Mouse (Mus musculus) hindbrain, postnatal 0 days (tissue): Measurements from ENCODE around the gene Ldb2. TPM values are rescaled to one million over a fixed set of nuclear protein-coding genes. Genes with fewer than 3 reads are reported as not detected.

Experiments used
- ATAC-seq: fragments of 200-750 bp; cut with Nextera tagmentation; 2 replicates; pipeline ENCODE4 v1.8.0; 2017; ENCODE audit warnings: mild to moderate bottlenecking, moderate TSS enrichment, moderate library complexity
- DNase-seq: peaks from one replicate; pipeline ENCODE4 v3.0.0-alpha.2; 2015; ENCODE audit warnings: low spot score
- H3K27ac ChIP-seq: fragments of 300-500 bp; sonication (generic); 2 replicates; pipeline ENCODE4 v1.5.1; 2014; ENCODE audit warnings: mild to moderate bottlenecking
- H3K27me3 ChIP-seq: fragments of 300-500 bp; sonication (generic); 2 replicates; pipeline ENCODE4 v1.6.1; 2014; ENCODE audit warnings: low read length, mixed read lengths; ENCODE audit not compliant: insufficient read depth
- H3K36me3 ChIP-seq: fragments of 300-500 bp; sonication (generic); 2 replicates; pipeline ENCODE4 v1.6.1; 2014; ENCODE audit warnings: low read length, mixed read lengths; ENCODE audit not compliant: insufficient read depth
- H3K4me1 ChIP-seq: fragments of 300-500 bp; sonication (generic); 2 replicates; pipeline ENCODE4 v1.6.1; 2014; ENCODE audit warnings: antibody characterized with exemption, low read length, mixed read lengths; ENCODE audit not compliant: insufficient read depth
- H3K4me2 ChIP-seq: fragments of 300-500 bp; sonication (generic); 2 replicates; pipeline ENCODE4 v1.6.1; 2014; ENCODE audit warnings: low read depth, mild to moderate bottlenecking, low read length, moderate library complexity, mixed read lengths
- H3K4me3 ChIP-seq: fragments of 300-500 bp; sonication (generic); 2 replicates; pipeline ENCODE4 v1.5.1; 2014; ENCODE audit warnings: low read length
- H3K9ac ChIP-seq: fragments of 300-500 bp; sonication (generic); replicated peaks from 2 replicates; pipeline ENCODE4 v1.6.1; 2014; ENCODE audit warnings: mild to moderate bottlenecking, low read length, moderate library complexity, mixed read lengths
- H3K9me3 ChIP-seq: fragments of 300-500 bp; sonication (generic); 2 replicates; pipeline ENCODE4 v1.6.1; 2016; ENCODE audit warnings: low read length, mixed read lengths
- CTCF ChIP-seq: IDR thresholded peaks from 2 replicates; pipeline ENCODE4 v1.5.1; 2016; ENCODE audit warnings: antibody characterized with exemption, control low read depth, low read depth
- WGBS: fragments of 180-500 bp; shearing (Covaris S2); extraction: QIAGEN DNeasy Blood & Tissue Kit; methylation state at CpG from one replicate; pipeline ENCODE4 v1.1.7; 2014; 5-methylcytosine and 5-hydroxymethylcytosine counted together
- polyA plus RNA-seq: library from polyadenylated mRNA; unstranded; fragments of >200 nt; fragmentation: Nextera tagmentation; extraction: Ambion mirVana; gene quantifications from 2 replicates; pipeline ENCODE4 v1.2.1, GENCODE M21; 2015
- total RNA-seq: library from RNA; depleted of rRNA; stranded (reverse); fragments of >200 nt; gene quantifications from 2 replicates; pipeline ENCODE4 v1.2.3, GENCODE M21; 2014; rRNA removed

The Ldb2 gene
- total RNA-seq (22.4 and 28.1 TPM in 2 replicates), polyA plus RNA-seq (27.3 and 35.1 TPM in 2 replicates)

- Histone ChIP-seq H3K27me3 (no peaks in the 10 kb centered on the region), H3K9ac (peak within 1 kb of the TSS; percentile 33; the same call in 1 of the 2 replicates), H3K4me1 (0 out of 2 replicates have a peak, but pooled peaks cover 3% of the 10 kb centered on the region), H3K4me3 (peak within 1 kb of the TSS; percentile 46), H3K27ac (0 out of 2 replicates have a peak within 1 kb of the TSS, but pooled peaks have one; percentile 0), H3K36me3 (no peaks in the 10 kb centered on the region), H3K9me3 (no peaks in the 10 kb centered on the region), H3K4me2 (peak within 1 kb of the TSS; percentile 66)
- no peak for TF ChIP-seq CTCF
- DNase-seq: peak; percentile 69
- ATAC-seq: peak; percentile 93
- 3% methylated on average over 18 of the region's 19 CpGs for WGBS
Measured at GRCm38 (mm10) chr5:44799053-44799860, at the start of gene Ldb2. TSS of gene Ldb2 (minus strand) at chr5:44799680.

- no peak overlapping the region for H3K4me3 ChIP-seq
- H3K9me3 ChIP-seq: no peaks in the 10 kb centered on the region
- H3K36me3 ChIP-seq: no peaks in the 10 kb centered on the region
- no peaks in the 10 kb centered on the region for H3K27me3 ChIP-seq
- 63% methylated on average over 5 of the region's 5 CpGs for WGBS
- no peak for ATAC-seq
- peak; percentile 63 for TF ChIP-seq CTCF
- H3K4me2 ChIP-seq: no peak overlapping the region
- H3K4me1 ChIP-seq: no peaks in the 10 kb centered on the region
- H3K27ac ChIP-seq: no peak overlapping the region
- DNase-seq: no peak
- no peak overlapping the region for H3K9ac ChIP-seq
Measured at GRCm38 (mm10) chr5:44831287-44831686, 31.8 kb upstream of the Ldb2 start.

GRCm38 (mm10) chr5:44815506-44815905, 16.0 kb upstream of the Ldb2 start:
- no peak for TF ChIP-seq CTCF
- no peak for ATAC-seq
- DNase-seq: no peak

DNA sequence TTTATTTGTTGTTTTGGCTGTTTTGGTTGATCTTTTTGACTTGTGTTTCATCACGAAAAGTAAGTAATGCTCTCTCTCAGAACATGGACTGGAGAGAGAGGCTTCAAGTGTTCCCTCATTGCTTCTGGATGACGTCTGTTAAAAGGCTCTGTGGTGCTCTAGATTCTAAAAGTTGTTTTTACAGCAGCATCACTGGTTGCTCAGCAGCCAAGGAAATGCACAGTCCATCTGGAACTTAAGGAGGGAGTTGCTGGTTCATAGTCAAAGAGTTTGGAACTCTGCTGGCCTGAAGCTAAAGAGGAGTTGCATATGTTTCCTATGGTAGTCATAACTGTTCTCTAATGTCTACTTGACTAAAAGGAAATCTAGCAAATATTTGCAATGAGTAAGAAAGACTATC, 6.5 kb upstream of the Ldb2 start:
- ATAC-seq: no peak
- H3K9me3 ChIP-seq: no peaks in the 10 kb centered on the region
- H3K4me3 ChIP-seq: no peak overlapping the region
- no peak overlapping the region for H3K9ac ChIP-seq
- H3K36me3 ChIP-seq: no peaks in the 10 kb centered on the region
- no peak overlapping the region for H3K27ac ChIP-seq
- no peak for DNase-seq
- H3K4me1 ChIP-seq: no peaks in the 10 kb centered on the region
- TF ChIP-seq CTCF: no peak
- no peaks in the 10 kb centered on the region for H3K27me3 ChIP-seq
- H3K4me2 ChIP-seq: no peak overlapping the region
- 91% methylated on average over 2 of the region's 2 CpGs for WGBS

More at GRCm38 (mm10) chr5:44815506-44815905, 16.0 kb upstream of the Ldb2 start:
- 78% methylated on average over 1 of the region's 1 CpGs for WGBS
- no peak overlapping the region for H3K9ac ChIP-seq
- H3K27me3 ChIP-seq: no peaks in the 10 kb centered on the region
- H3K9me3 ChIP-seq: no peaks in the 10 kb centered on the region
- no peaks in the 10 kb centered on the region for H3K4me1 ChIP-seq
- H3K4me2 ChIP-seq: no peak overlapping the region
- no peak overlapping the region for H3K4me3 ChIP-seq
- no peak overlapping the region for H3K27ac ChIP-seq
- no peaks in the 10 kb centered on the region for H3K36me3 ChIP-seq

DNA sequence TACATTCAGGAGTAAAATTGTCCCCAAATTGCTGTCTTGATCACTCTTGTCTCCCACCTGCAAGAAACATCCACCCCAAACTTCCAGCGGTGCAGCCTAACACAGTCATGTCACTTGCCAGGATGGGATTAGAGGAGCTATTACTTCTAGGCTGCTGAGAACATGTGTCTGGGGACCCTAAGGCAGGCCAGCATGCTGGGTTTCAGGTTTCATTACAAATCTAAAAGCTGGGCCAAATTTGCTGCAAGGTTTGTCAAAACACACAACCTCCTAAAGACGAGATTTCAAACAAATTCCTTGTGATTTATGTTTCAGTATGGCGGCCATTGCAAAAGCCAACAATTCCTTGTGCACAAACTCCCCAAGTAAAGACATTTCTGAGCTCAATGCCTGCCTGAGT, 1.6 kb upstream of the Ldb2 start:
- Histone ChIP-seq H3K9ac (no peak overlapping the region), H3K36me3 (no peaks in the 10 kb centered on the region), H3K4me2 (no peak overlapping the region), H3K9me3 (no peaks in the 10 kb centered on the region), H3K27me3 (no peaks in the 10 kb centered on the region), H3K4me1 (0 out of 2 replicates have a peak, but pooled peaks cover 3% of the 10 kb centered on the region), H3K4me3 (no peak overlapping the region), H3K27ac (no peak overlapping the region)
- no peak for TF ChIP-seq CTCF
- ATAC-seq (no peak), DNase-seq (no peak)
- WGBS: 46% methylated on average over 3 of the region's 3 CpGs

GRCm38 (mm10) chr5:44799861-44800260, 381 bp upstream of the Ldb2 start:
- no peaks in the 10 kb centered on the region for H3K27me3 ChIP-seq
- no peaks in the 10 kb centered on the region for H3K36me3 ChIP-seq
- H3K9me3 ChIP-seq: no peaks in the 10 kb centered on the region
- H3K9ac ChIP-seq: no peak overlapping the region; the same call in 1 of the 2 replicates
- H3K4me1 ChIP-seq: 0 out of 2 replicates have a peak, but pooled peaks cover 3% of the 10 kb centered on the region
- 19% methylated on average over 2 of the region's 2 CpGs for WGBS
- no peak; the same call in none of the 2 replicates for ATAC-seq
- H3K4me2 ChIP-seq: peak overlapping the region; percentile 66
- no peak for DNase-seq
- TF ChIP-seq CTCF: no peak
- H3K27ac ChIP-seq: no peak overlapping the region
- peak overlapping the region; percentile 46 for H3K4me3 ChIP-seq
